Mouse (Mus musculus): ENCODE measurements around the gene Egf. TPM values are rescaled to one million over a fixed set of nuclear protein-coding genes. Genes with fewer than 3 reads are reported as not detected.

The Egf gene
- polyA plus RNA-seq, 1 experiment: not detected

DNA sequence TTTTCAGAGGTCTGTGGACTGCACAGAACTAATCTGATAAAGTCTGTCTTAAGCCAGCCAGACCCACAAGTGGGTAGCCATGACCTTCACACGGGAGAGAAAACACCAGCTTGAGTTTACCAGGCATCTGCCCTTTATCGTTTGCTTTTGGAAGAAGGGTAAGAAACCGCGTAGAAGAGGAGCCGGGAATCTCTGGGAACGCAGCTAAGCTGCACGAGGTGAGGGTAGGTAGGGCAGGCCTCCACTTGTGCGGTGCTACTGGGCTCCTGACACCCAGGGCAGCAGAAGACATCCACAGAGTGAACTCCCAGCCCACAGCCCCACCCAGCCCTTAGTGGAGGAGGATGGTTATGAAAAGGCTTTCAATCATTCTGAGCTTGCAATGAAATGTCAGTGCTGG lies 59.2 kb downstream of the Egf start:
- TF ChIP-seq TAL1 (IDR thresholded peaks at IDR 0.05; ENCODE audit: low read length) (no peak), GATA1 (IDR thresholded peaks at IDR 0.05; ENCODE audit: low read length) (no peak)
- Histone ChIP-seq H3K27me3 (ENCODE audit: control insufficient read depth) (no peaks in the 10 kb centered on the region), H3K4me1 (ENCODE audit: control insufficient read depth) (no peaks in the 10 kb centered on the region), H3K9me3 (ENCODE audit: control insufficient read depth, low read length) (no peaks in the 10 kb centered on the region), H3K4me3 (replicated peaks) (no peak overlapping the region), H3K36me3 (ENCODE audit: control insufficient read depth) (no peaks in the 10 kb centered on the region)

DNA sequence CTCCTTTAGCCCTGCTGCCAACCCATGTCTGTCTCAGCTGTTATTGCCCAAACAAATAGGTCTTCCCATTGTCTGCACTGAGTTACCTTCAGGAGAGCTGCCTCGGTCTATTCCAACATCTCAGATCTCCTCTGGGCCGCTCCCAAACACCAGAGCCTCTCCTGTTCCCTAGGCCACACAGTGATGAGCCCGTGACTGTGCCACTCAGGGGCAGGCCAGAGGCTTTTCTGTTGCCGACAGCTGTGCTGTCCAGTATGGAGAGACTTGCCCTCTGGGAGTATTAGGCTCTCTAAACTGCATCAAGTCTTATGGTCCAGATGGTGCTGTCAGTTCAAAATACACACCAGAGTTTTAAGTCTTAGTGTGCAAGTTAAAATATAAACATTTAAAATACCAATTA lies 61.5 kb downstream of the Egf start:
- TF ChIP-seq TAL1 (IDR thresholded peaks at IDR 0.05; ENCODE audit: low read length) (no peak), GATA1 (IDR thresholded peaks at IDR 0.05; ENCODE audit: low read length) (no peak)
- Histone ChIP-seq H3K4me3 (replicated peaks) (no peak overlapping the region), H3K4me1 (ENCODE audit: control insufficient read depth) (no peaks in the 10 kb centered on the region), H3K36me3 (ENCODE audit: control insufficient read depth) (no peaks in the 10 kb centered on the region), H3K27me3 (ENCODE audit: control insufficient read depth) (no peaks in the 10 kb centered on the region), H3K9me3 (ENCODE audit: control insufficient read depth, low read length) (no peaks in the 10 kb centered on the region)

GRCm38 (mm10) chr3:129692816-129693215 lies 62.3 kb downstream of the Egf start:
- Histone ChIP-seq H3K4me3 (replicated peaks) (no peak overlapping the region), H3K9me3 (ENCODE audit: control insufficient read depth, low read length) (no peaks in the 10 kb centered on the region), H3K27me3 (ENCODE audit: control insufficient read depth) (no peaks in the 10 kb centered on the region), H3K36me3 (ENCODE audit: control insufficient read depth) (no peaks in the 10 kb centered on the region), H3K4me1 (ENCODE audit: control insufficient read depth) (no peaks in the 10 kb centered on the region)
- no peak for TF ChIP-seq TAL1 (IDR thresholded peaks at IDR 0.05; ENCODE audit: low read length)
- no peak for TF ChIP-seq GATA1 (IDR thresholded peaks at IDR 0.05; ENCODE audit: low read length)

DNA sequence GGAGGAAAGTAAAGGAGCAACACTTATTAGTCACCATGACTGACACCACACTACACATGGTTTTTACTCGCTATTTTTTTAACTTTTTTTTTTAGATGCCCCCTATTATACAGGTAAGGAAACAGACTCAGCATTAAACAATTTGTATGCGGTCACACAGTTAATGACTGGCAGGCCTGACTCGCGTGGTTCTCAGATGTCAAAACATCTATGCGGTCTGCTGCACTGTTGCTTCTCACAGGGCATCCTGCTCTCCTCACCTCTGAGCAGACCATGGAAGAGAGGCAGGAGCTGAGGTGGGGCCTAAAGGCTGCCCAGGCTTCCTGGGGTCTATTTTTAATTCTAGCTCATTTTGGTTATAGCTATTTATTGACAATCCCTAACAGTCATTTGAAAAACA lies 67.7 kb downstream of the Egf start:
- no peaks in the 10 kb centered on the region for H3K27me3 ChIP-seq (ENCODE audit: control insufficient read depth)
- no peaks in the 10 kb centered on the region; the same call in 1 of the 2 replicates for H3K36me3 ChIP-seq (ENCODE audit: control insufficient read depth)
- H3K9me3 ChIP-seq (ENCODE audit: control insufficient read depth, low read length): no peaks in the 10 kb centered on the region
- no peak overlapping the region for H3K4me3 ChIP-seq (replicated peaks)
- no peaks in the 10 kb centered on the region for H3K4me1 ChIP-seq (ENCODE audit: control insufficient read depth)
- no peak for TF ChIP-seq TAL1 (IDR thresholded peaks at IDR 0.05; ENCODE audit: low read length)
- no peak for TF ChIP-seq GATA1 (IDR thresholded peaks at IDR 0.05; ENCODE audit: low read length)

- Histone ChIP-seq H3K4me3 (replicated peaks) (no peak overlapping the region), H3K36me3 (ENCODE audit: control insufficient read depth) (no peaks in the 10 kb centered on the region; the same call in 1 of the 2 replicates), H3K27me3 (ENCODE audit: control insufficient read depth) (no peaks in the 10 kb centered on the region), H3K9me3 (ENCODE audit: control insufficient read depth, low read length) (no peaks in the 10 kb centered on the region), H3K4me1 (ENCODE audit: control insufficient read depth) (no peaks in the 10 kb centered on the region)
- TF ChIP-seq TAL1 (IDR thresholded peaks at IDR 0.05; ENCODE audit: low read length): no peak
- no peak for TF ChIP-seq GATA1 (IDR thresholded peaks at IDR 0.05; ENCODE audit: low read length)
Measured at GRCm38 (mm10) chr3:129686698-129687333, 68.3 kb downstream of the Egf start.

DNA sequence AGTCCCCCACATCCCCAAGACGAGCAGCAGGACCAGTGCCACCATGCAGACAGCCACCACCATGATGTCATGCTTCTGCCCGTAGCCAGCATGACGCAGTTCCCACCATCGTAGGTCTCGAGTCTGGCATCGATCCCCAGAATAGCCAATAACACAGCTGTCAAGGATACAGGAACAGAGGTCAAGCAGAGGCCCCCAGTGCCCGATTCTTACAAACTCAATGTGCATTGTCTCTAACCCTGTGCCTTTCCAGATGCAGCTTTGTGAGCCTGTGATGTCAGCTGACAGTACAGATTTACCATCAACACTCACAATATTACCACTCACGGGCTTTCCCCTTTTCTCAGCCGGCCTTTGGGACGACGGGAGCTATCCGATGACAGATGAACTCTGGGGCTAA lies 68.9 kb downstream of the Egf start:
- Histone ChIP-seq H3K36me3 (ENCODE audit: control insufficient read depth) (no peaks in the 10 kb centered on the region; the same call in 1 of the 2 replicates), H3K9me3 (ENCODE audit: control insufficient read depth, low read length) (no peaks in the 10 kb centered on the region), H3K4me1 (ENCODE audit: control insufficient read depth) (no peaks in the 10 kb centered on the region), H3K27me3 (ENCODE audit: control insufficient read depth) (no peaks in the 10 kb centered on the region), H3K4me3 (replicated peaks) (no peak overlapping the region)
- TF ChIP-seq TAL1 (IDR thresholded peaks at IDR 0.05; ENCODE audit: low read length): no peak
- no peak for TF ChIP-seq GATA1 (IDR thresholded peaks at IDR 0.05; ENCODE audit: low read length)

- Histone ChIP-seq H3K36me3 (ENCODE audit: control insufficient read depth) (no peaks in the 10 kb centered on the region; the same call in 1 of the 2 replicates), H3K4me3 (replicated peaks) (no peak overlapping the region), H3K27me3 (ENCODE audit: control insufficient read depth) (no peaks in the 10 kb centered on the region), H3K4me1 (ENCODE audit: control insufficient read depth) (no peaks in the 10 kb centered on the region), H3K9me3 (ENCODE audit: control insufficient read depth, low read length) (no peaks in the 10 kb centered on the region)
- TF ChIP-seq GATA1 (IDR thresholded peaks at IDR 0.05; ENCODE audit: low read length) (no peak), TAL1 (IDR thresholded peaks at IDR 0.05; ENCODE audit: low read length) (no peak)
Measured at GRCm38 (mm10) chr3:129683060-129683679, 71.9 kb downstream of the Egf start.

DNA sequence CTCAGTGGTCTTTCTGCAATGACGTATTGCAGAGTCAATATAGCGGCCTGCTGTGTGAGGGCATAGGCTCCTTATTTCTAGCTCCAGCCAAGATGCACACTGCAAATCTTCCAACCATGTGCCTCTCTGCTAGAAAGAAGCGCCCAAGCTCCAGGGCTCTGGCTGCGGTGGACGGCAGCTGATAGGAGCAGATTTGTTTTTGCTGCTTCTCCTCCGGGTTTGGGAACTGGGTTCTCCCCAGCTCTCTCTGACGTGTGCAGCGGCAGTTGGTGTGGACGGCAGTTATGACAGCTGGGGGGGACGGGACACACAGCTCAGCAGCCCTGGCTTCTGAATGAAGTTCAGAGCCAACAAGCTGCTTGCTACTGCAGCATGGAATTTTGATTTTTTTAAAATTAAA lies 72.7 kb downstream of the Egf start:
- Histone ChIP-seq H3K4me1 (ENCODE audit: control insufficient read depth) (no peaks in the 10 kb centered on the region), H3K36me3 (ENCODE audit: control insufficient read depth) (no peaks in the 10 kb centered on the region; the same call in 1 of the 2 replicates), H3K9me3 (ENCODE audit: control insufficient read depth, low read length) (no peaks in the 10 kb centered on the region), H3K27me3 (ENCODE audit: control insufficient read depth) (no peaks in the 10 kb centered on the region), H3K4me3 (replicated peaks) (no peak overlapping the region)
- TF ChIP-seq GATA1 (IDR thresholded peaks at IDR 0.05; ENCODE audit: low read length): no peak
- TF ChIP-seq TAL1 (IDR thresholded peaks at IDR 0.05; ENCODE audit: low read length): no peak

- Histone ChIP-seq H3K9me3 (ENCODE audit: control insufficient read depth, low read length) (no peaks in the 10 kb centered on the region), H3K27me3 (ENCODE audit: control insufficient read depth) (no peaks in the 10 kb centered on the region)
- TF ChIP-seq GATA1 (IDR thresholded peaks at IDR 0.05; ENCODE audit: low read length): no peak
- no peak for TF ChIP-seq TAL1 (IDR thresholded peaks at IDR 0.05; ENCODE audit: low read length)
Measured at GRCm38 (mm10) chr3:129681841-129682240, 73.3 kb downstream of the Egf start.

More at GRCm38 (mm10) chr3:129681841-129682240, 73.3 kb downstream of the Egf start:
- Histone ChIP-seq H3K36me3 (ENCODE audit: control insufficient read depth) (no peaks in the 10 kb centered on the region; the same call in 1 of the 2 replicates), H3K4me3 (replicated peaks) (no peak overlapping the region), H3K4me1 (ENCODE audit: control insufficient read depth) (no peaks in the 10 kb centered on the region)

Data from erythroblast, embryonic 14.5 days (primary cell).